Mouse (Mus musculus): Measurements from ENCODE around the gene Ptprt.

- TF ChIP-seq POLR2AphosphoS5 (IDR thresholded peaks at IDR 0.05; ENCODE audit: borderline replicate concordance, low read depth, low read length) (no peak), POLR2A (IDR thresholded peaks at IDR 0.05; ENCODE audit: control insufficient read depth in 1 of 2, insufficient read depth in 1 of 2, low read depth in 1 of 2, low read length in 2 of 2, poor library complexity in 1 of 2) (no peak), ETS1 (IDR thresholded peaks at IDR 0.05; ENCODE audit: low read depth, low read length) (no peak), TAL1 (IDR thresholded peaks at IDR 0.05; ENCODE audit: low read length) (no peak), CTCF (IDR thresholded peaks at IDR 0.05 in 2 of 3, conservative IDR thresholded peaks at IDR 0.05 in 1 of 3; ENCODE audit: control insufficient read depth in 1 of 3, insufficient read depth in 1 of 3, low read depth in 2 of 3, low read length in 3 of 3, poor library complexity in 1 of 3, severe bottlenecking in 1 of 3) (no peak), USF1 (IDR thresholded peaks at IDR 0.05; ENCODE audit: low read depth, low read length) (no peak), ZC3H11A (IDR thresholded peaks at IDR 0.05; ENCODE audit: low read depth, low read length) (no peak), MAFK (IDR thresholded peaks at IDR 0.05; ENCODE audit: borderline replicate concordance, low read depth, low read length) (no peak), CHD2 (IDR thresholded peaks at IDR 0.05; ENCODE audit: low read length) (no peak), CHD1 (IDR thresholded peaks at IDR 0.05; ENCODE audit: low read depth, low read length) (no peak), E2F4 (IDR thresholded peaks at IDR 0.05; ENCODE audit: borderline replicate concordance, low read depth, low read length) (no peak), MAZ (IDR thresholded peaks at IDR 0.05; ENCODE audit: low read depth, low read length) (no peak)
Observed at GRCm38 (mm10) chr2:162697151-162697550, 36.2 kb upstream of the Ptprt start.
